Comparison of ENCODE assay signal across 10 mouse cellular contexts in the genomic region with DNA sequence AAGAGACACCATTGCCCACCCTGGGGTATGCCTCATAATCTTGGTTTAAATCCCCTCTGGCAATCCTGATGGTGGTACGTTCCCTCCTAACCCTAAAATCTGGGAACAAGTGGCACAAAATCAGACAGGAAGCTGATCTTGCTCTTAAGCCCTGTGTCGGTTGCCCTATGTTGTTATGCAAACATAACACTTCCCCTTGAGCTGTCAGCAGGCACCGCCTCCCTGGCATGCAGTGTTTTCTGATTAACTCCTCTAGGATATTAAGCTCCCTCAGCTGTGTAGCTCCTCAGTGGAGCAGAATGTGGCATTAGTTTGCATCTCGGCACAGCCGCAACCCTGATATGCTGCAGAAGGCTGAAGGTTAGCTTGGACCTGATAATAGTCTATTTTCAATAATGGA. TPM values are rescaled to one million over a fixed set of nuclear protein-coding genes. Genes with fewer than 3 reads are reported as not detected.
DNase-seq lines count a peak whose midpoint lies in the region; ATAC-seq and TF ChIP-seq lines count a peak whose summit lies in the region.
"Had no signal": no experiment of that assay in that cellular context is flagged by ENCODE, and none has a peak within 500 bp of the region (broad histone marks: within the 10 kb centered on the region; RNA-seq: fewer than 3 reads in every experiment).

No protein-coding gene starts in this region.

- H3K79me2 ChIP-seq in MEL (ENCODE audit: control insufficient read depth, insufficient read depth, low read length, poor library complexity), result no peaks in the 10 kb centered on the region

- no peak for TF ChIP-seq CTCF in gastrocnemius, adult 2 months (IDR thresholded peaks at IDR 0.05)
- no peak for TF ChIP-seq CTCF in MEL (IDR thresholded peaks at IDR 0.05 in 2 of 3, conservative IDR thresholded peaks at IDR 0.05 in 1 of 3; ENCODE audit: control insufficient read depth in 1 of 3, insufficient read depth in 1 of 3, low read depth in 2 of 3, low read length in 3 of 3, poor library complexity in 1 of 3, severe bottlenecking in 1 of 3)
- no peak for TF ChIP-seq CTCF in lung, postnatal 0 days (IDR thresholded peaks at IDR 0.05)

- DNase-seq in gastrocnemius, adult 2 months, result no peak
- no peak for DNase-seq in gastrocnemius, adult 18-20 months (ENCODE audit: low spot score)
- peak; percentile 29 for DNase-seq in MEL (ENCODE audit: low read depth, low spot score)
- peak; percentile 76 for DNase-seq in lung, postnatal 0 days (ENCODE audit: low spot score)
- DNase-seq in cerebellum, postnatal 10 days, result no peak
- no peak for DNase-seq in adrenal gland, adult 2 months
- no peak for DNase-seq in layer of hippocampus, adult 18-20 months (ENCODE audit: low spot score in 2 of 2)
- DNase-seq: cerebellum, adult 11-12 months had no signal

- no peak for TF ChIP-seq POLR2A in MEL (IDR thresholded peaks at IDR 0.05; ENCODE audit: control insufficient read depth in 1 of 2, insufficient read depth in 1 of 2, low read depth in 1 of 2, low read length in 2 of 2, poor library complexity in 1 of 2)

- H3K9me3 ChIP-seq in MEL (replicated peaks; ENCODE audit: insufficient read depth, low read length), result no peaks in the 10 kb centered on the region
- H3K9me3 ChIP-seq in heart, embryonic 16.5 days (replicated peaks; ENCODE audit: control insufficient read depth, low read length), result no peaks in the 10 kb centered on the region
- H3K9me3 ChIP-seq in lung, postnatal 0 days (ENCODE audit: low read length), result no peaks in the 10 kb centered on the region
- H3K9me3 ChIP-seq: liver, embryonic 12.5 days had no signal

- 0 out of 2 replicates have a peak, but pooled peaks have one; percentile 50 for ATAC-seq in heart, embryonic 16.5 days (replicated peaks; ENCODE audit: extremely low read depth, insufficient read depth, low FRiP score)
- ATAC-seq in lung, postnatal 0 days, result peak; percentile 58
- ATAC-seq: liver, embryonic 12.5 days had no signal

- peak overlapping the region; percentile 48; the same call in 1 of the 2 replicates for H3K27ac ChIP-seq in gastrocnemius, adult 2 months
- no peak overlapping the region for H3K27ac ChIP-seq in MEL (ENCODE audit: control insufficient read depth, low read depth, low read length)
- H3K27ac ChIP-seq in heart, embryonic 16.5 days (ENCODE audit: low read length), result no peak overlapping the region
- no peak overlapping the region for H3K27ac ChIP-seq in lung, postnatal 0 days (ENCODE audit: low read length)
- H3K27ac ChIP-seq: liver, embryonic 12.5 days had no signal

- H3K9ac ChIP-seq in MEL (ENCODE audit: control insufficient read depth, low read depth, low read length, poor library complexity, severe bottlenecking), result no peak overlapping the region
- H3K9ac ChIP-seq in heart, embryonic 16.5 days (ENCODE audit: low read length), result no peak overlapping the region
- no peak overlapping the region for H3K9ac ChIP-seq in lung, postnatal 0 days (replicated peaks; ENCODE audit: low read depth)
- H3K9ac ChIP-seq: liver, embryonic 12.5 days had no signal

- H3K4me1 ChIP-seq in MEL (ENCODE audit: control insufficient read depth in 1 of 2, insufficient read depth in 2 of 2, low read length in 2 of 2), result peaks cover 0 to 10% of the 10 kb centered on the region in 2 experiments; a peak in 2 of 4 replicates
- peaks cover 26% of the 10 kb centered on the region for H3K4me1 ChIP-seq in heart, embryonic 16.5 days (ENCODE audit: control insufficient read depth, insufficient read depth, low read length)
- H3K4me1 ChIP-seq in lung, postnatal 0 days (ENCODE audit: insufficient read depth, low read depth, low read length), result peaks cover 16% of the 10 kb centered on the region

- WGBS in heart, embryonic 16.5 days, result 37% methylated on average over 5 of the region's 5 CpGs
- WGBS in lung, postnatal 0 days, result 32% methylated on average over 5 of the region's 5 CpGs

- intact Hi-C loops in gastrocnemius, adult 2 months (cut with DNase I), result no loop called here

- no peak overlapping the region for H3K4me2 ChIP-seq in heart, embryonic 16.5 days (ENCODE audit: low read depth, low read length)
- H3K4me2 ChIP-seq in lung, postnatal 0 days (replicated peaks; ENCODE audit: low read depth, low read length), result no peak overlapping the region
- H3K4me2 ChIP-seq: liver, embryonic 12.5 days had no signal

- H3K36me3 ChIP-seq in MEL (ENCODE audit: control insufficient read depth in 1 of 2, insufficient read depth in 2 of 2, low read length in 2 of 2), result peaks cover 0 to 3% of the 10 kb centered on the region in 2 experiments; a peak in 2 of 4 replicates
- H3K36me3 ChIP-seq in heart, embryonic 16.5 days (ENCODE audit: control insufficient read depth, insufficient read depth), result no peaks in the 10 kb centered on the region
- H3K36me3 ChIP-seq in lung, postnatal 0 days (ENCODE audit: insufficient read depth, low read length), result no peaks in the 10 kb centered on the region
- H3K36me3 ChIP-seq: liver, embryonic 12.5 days had no signal

- no peak overlapping the region for H3K4me3 ChIP-seq in gastrocnemius, adult 2 months
- H3K4me3 ChIP-seq in MEL (ENCODE audit: control insufficient read depth in 1 of 2, insufficient read depth in 1 of 2, low read depth in 2 of 2, low read length in 2 of 2), result no peak overlapping the region
- no peak overlapping the region for H3K4me3 ChIP-seq in heart, embryonic 16.5 days (ENCODE audit: low read length)
- no peak overlapping the region for H3K4me3 ChIP-seq in lung, postnatal 0 days (ENCODE audit: low read depth, low read length)
- H3K4me3 ChIP-seq: liver, embryonic 12.5 days had no signal

- no peak for TF ChIP-seq RAD21 in MEL (IDR thresholded peaks at IDR 0.05; ENCODE audit: low read depth, low read length)

- no peaks in the 10 kb centered on the region for H3K27me3 ChIP-seq in MEL (ENCODE audit: control insufficient read depth in 1 of 2, insufficient read depth in 2 of 2, low read length in 2 of 2)
- H3K27me3 ChIP-seq in heart, embryonic 16.5 days (ENCODE audit: control insufficient read depth, insufficient read depth, low read length), result no peaks in the 10 kb centered on the region
- H3K27me3 ChIP-seq in lung, postnatal 0 days (replicated peaks; ENCODE audit: insufficient read depth, low read length), result no peaks in the 10 kb centered on the region
- H3K27me3 ChIP-seq: liver, embryonic 12.5 days had no signal

- TF ChIP-seq EP300 in MEL (IDR thresholded peaks at IDR 0.05; ENCODE audit: low read depth in 1 of 2, low read length in 2 of 2), result no peak
- no peak for TF ChIP-seq EP300 in lung, postnatal 0 days (IDR thresholded peaks at IDR 0.05)

TF ChIP-seq in MEL, 35 proteins besides CTCF, POLR2A, EP300 and RAD21:
- TF ChIP-seq SIN3A (IDR thresholded peaks at IDR 0.05; ENCODE audit: low read length) (no peak), JUND (IDR thresholded peaks at IDR 0.05; ENCODE audit: low read depth, low read length) (no peak), ZKSCAN1 (IDR thresholded peaks at IDR 0.05; ENCODE audit: low read depth, low read length) (no peak), CHD2 (IDR thresholded peaks at IDR 0.05; ENCODE audit: low read length) (no peak), HCFC1 (IDR thresholded peaks at IDR 0.05; ENCODE audit: low read depth, low read length) (no peak), POLR2AphosphoS2 (IDR thresholded peaks at IDR 0.05; ENCODE audit: low read length) (no peak), GABPA (IDR thresholded peaks at IDR 0.05; ENCODE audit: low read depth, low read length) (no peak), MAFK (IDR thresholded peaks at IDR 0.05; ENCODE audit: borderline replicate concordance, low read depth, low read length) (no peak), NELFE (IDR thresholded peaks at IDR 0.05; ENCODE audit: low read depth, low read length) (no peak), USF1 (IDR thresholded peaks at IDR 0.05; ENCODE audit: low read depth, low read length) (no peak), CHD1 (IDR thresholded peaks at IDR 0.05; ENCODE audit: low read depth, low read length) (no peak), USF2 (IDR thresholded peaks at IDR 0.05; ENCODE audit: borderline replicate concordance in 1 of 2, insufficient read depth in 1 of 2, low read depth in 1 of 2, low read length in 2 of 2) (no peak), ELF1 (IDR thresholded peaks at IDR 0.05; ENCODE audit: low read depth, low read length) (no peak), KAT2A (conservative IDR thresholded peaks at IDR 0.05; ENCODE audit: low read depth, low read length) (no peak), MYC (IDR thresholded peaks at IDR 0.05; ENCODE audit: low read depth, low read length) (no peak)

RNA-seq across cellular contexts. Expression of gene Xxylt1, which starts 58.9 kb away (rescaled TPM):
- 1 to 10 TPM; 2.0 to 6.2 TPM for total RNA-seq in gastrocnemius, adult 2 months (2021)
- 1 to 10 TPM; 2.6 to 4.1 TPM for total RNA-seq in gastrocnemius, adult 18-20 months (2021)
- 12.8 and 12.9 TPM in 2 replicates for total RNA-seq in MEL (2012; rRNA removed)
- 100 to 1,000 TPM in 1 of 2 experiments, 10 to 100 TPM in 1; 26.6 to 164 TPM for polyA plus RNA-seq in MEL (2012; ENCODE audit: insufficient read depth in 1 of 2, insufficient read length in 2 of 2, low read depth in 1 of 2, low replicate concordance in 2 of 2, missing spikeins in 1 of 2)
- polyA plus RNA-seq in heart, embryonic 16.5 days (2015; fragmentation: Nextera tagmentation; extraction: Ambion mirVana), result 8.0 and 8.4 TPM in 2 replicates
- polyA plus RNA-seq in lung, postnatal 0 days (2015; fragmentation: Nextera tagmentation; extraction: Ambion mirVana), result 8.0 and 8.2 TPM in 2 replicates
- 10 to 100 TPM; 12.7 to 14.1 TPM for total RNA-seq in adrenal gland, adult 2 months (2021)
- 26.1 and 28.9 TPM in 2 replicates for polyA plus RNA-seq in adrenal gland, adult 2 months (2012; rRNA removed)
- 10 to 100 TPM; 17.2 to 19.6 TPM for total RNA-seq in layer of hippocampus, adult 18-20 months (2021)

Comparison
In these comparisons a context has a peak if more than half of its experiments do, and no peak if none do; other contexts are left out.
1. DNase-seq: peak in MEL (single experiment) and lung, postnatal 0 days (single experiment); none in gastrocnemius, adult 2 months (single experiment), gastrocnemius, adult 18-20 months (single experiment), cerebellum, postnatal 10 days (0 of 2), adrenal gland, adult 2 months (single experiment) and layer of hippocampus, adult 18-20 months (0 of 2).